Mouse (Mus musculus): ENCODE measurements around the gene Gm20816. TPM values are rescaled to one million over a fixed set of nuclear protein-coding genes. Genes with fewer than 3 reads are reported as not detected.

Gene Gm20816
- not detected for polyA plus RNA-seq (2017; shearing (Covaris generic))

GRCm38 (mm10) chrY:68537655-68538054 is at the start of gene Gm20816:
TSS of gene Gm20816 (plus strand) at chrY:68537955.

Other genes starting within 250 kb of the Gm20816 start
- not detected for gene Gm20937, start 243.1 kb upstream of the Gm20816 start, polyA plus RNA-seq (2017; shearing (Covaris generic))